Mouse (Mus musculus) neutrophil, adult 83 days (primary cell): Measurements from ENCODE around the gene Tas2r115. TPM values are rescaled to one million over a fixed set of nuclear protein-coding genes. Genes with fewer than 3 reads are reported as not detected.

Source experiments
- total RNA-seq, 2 experiments: library from RNA; stranded (reverse); gene quantifications; one replicate each; pipeline ENCODE4 v1.2.4; 2023

The Tas2r115 gene
- not detected for total RNA-seq

GRCm38 (mm10) chr6:132737935-132738334 lies at the start of gene Tas2r115:
Gene Tas2r115, minus strand, starts transcription at chr6:132738035.

GRCm38 (mm10) chr6:132778062-132778461 lies 40.2 kb upstream of the Tas2r115 start, which contains the start of gene Tas2r136:
Gene Tas2r136, minus strand, starts transcription at chr6:132778162.

GRCm38 (mm10) chr6:132761831-132762230 lies 24.0 kb upstream of the Tas2r115 start, which contains the start of gene Tas2r102:
Gene Tas2r102, plus strand, starts transcription at chr6:132762131.

DNA sequence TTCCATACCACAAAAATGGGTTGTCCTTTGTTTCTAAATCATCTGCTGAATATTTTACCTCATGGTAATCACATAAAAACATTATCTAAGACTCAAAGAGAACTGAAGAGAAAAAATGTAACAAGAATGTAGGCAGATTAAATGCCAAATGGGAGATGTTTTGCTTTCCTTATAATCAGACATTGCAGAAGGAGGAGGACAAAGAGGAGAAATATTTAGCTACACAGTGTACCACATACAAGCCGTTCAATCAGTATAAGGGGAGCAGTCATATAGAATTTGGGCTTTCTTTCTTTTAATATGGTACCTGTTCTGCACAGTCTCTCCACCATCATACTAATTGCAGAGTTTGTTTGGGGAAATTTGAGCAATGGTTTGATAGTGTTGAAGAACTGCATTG lies 16.6 kb upstream of the Tas2r115 start, which contains the start of gene Tas2r124:
Gene Tas2r124, plus strand, starts transcription at position 301 of the 400 bp plus-strand sequence.

DNA sequence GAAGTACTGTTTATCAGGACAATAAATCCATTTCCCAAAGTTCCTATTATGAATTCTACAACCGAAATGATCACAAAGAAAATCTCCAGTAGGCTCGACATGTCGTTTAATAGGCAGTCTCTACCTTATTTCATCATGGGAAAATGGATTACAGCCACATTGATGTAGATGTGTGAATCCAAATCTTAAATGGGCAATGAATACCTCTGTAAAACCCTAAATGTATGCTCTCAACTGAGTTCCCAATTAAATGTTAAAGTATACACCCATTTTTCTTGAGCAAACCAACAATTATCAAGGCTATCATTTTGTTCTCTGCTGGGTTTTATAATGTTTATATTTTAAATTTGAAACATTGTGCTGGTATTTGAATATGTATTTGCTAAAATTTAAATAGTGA lies 26.0 kb downstream of the Tas2r115 start, which contains the start of gene Tas2r122:
Gene Tas2r122, minus strand, starts transcription at position 101 of the 400 bp plus-strand sequence.

DNA sequence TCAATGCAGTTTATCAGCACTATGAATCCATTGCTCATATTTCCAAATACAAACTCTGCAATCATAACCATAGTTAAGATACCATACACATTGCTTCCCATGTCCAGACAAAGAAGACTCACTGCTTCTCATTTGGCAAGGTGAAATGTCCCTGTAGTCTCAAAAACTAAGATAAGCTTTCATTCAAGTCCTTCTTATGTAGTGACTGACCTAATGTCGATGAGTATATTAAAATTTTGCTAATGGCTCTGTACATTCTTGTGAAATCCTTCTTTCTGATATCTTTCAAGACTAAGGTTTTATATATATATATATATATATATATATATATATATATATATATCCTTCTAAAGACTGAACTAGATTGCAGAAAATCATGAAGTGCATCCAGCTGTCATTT lies 36.9 kb downstream of the Tas2r115 start, which contains the start of gene Tas2r121:
Gene Tas2r121, minus strand, starts transcription at position 101 of the 400 bp plus-strand sequence.

Other genes with a start within 250 kb of the Tas2r115 start
- not detected for gene Prh1, start 168.2 kb downstream of the Tas2r115 start, total RNA-seq
- not detected for gene Prp2, start 142.1 kb downstream of the Tas2r115 start, total RNA-seq
- not detected for gene A630073D07Rik, start 86.5 kb downstream of the Tas2r115 start, total RNA-seq
- gene Tas2r120, start 81.1 kb downstream of the Tas2r115 start, total RNA-seq, result not detected
- not detected for gene Tas2r121, start 37.0 kb downstream of the Tas2r115 start, total RNA-seq
- gene Tas2r122, start 26.1 kb downstream of the Tas2r115 start, total RNA-seq, result not detected
- not detected for gene Tas2r124, start 16.7 kb upstream of the Tas2r115 start, total RNA-seq
- not detected for gene Tas2r102, start 24.1 kb upstream of the Tas2r115 start, total RNA-seq
- not detected for gene Tas2r136, start 40.1 kb upstream of the Tas2r115 start, total RNA-seq
- not detected for gene Tas2r117, start 64.8 kb upstream of the Tas2r115 start, total RNA-seq
- not detected for gene Tas2r123, start 109.1 kb upstream of the Tas2r115 start, total RNA-seq
- gene Tas2r116, start 117.4 kb upstream of the Tas2r115 start, total RNA-seq, result not detected
- not detected for gene Tas2r110, start 130.0 kb upstream of the Tas2r115 start, total RNA-seq
- not detected for gene Tas2r113, start 155.0 kb upstream of the Tas2r115 start, total RNA-seq
- gene Tas2r125, start 171.6 kb upstream of the Tas2r115 start, total RNA-seq, result not detected
- gene Tas2r129, start 213.1 kb upstream of the Tas2r115 start, total RNA-seq, result not detected
- gene Tas2r131, start 219.9 kb upstream of the Tas2r115 start, total RNA-seq, result not detected
- gene Tas2r109, start 242.9 kb upstream of the Tas2r115 start, total RNA-seq, result not detected